Mouse (Mus musculus) bone marrow, adult 2 months (tissue): ENCODE measurements around the gene Gm45713. TPM values are rescaled to one million over a fixed set of nuclear protein-coding genes. Genes with fewer than 3 reads are reported as not detected.

Experiments used
- H3K27ac ChIP-seq: fragments of 200-500 bp; 2 replicates; pipeline ENCODE4 v1.5.1; 2012; ENCODE audit warnings: low read depth, mild to moderate bottlenecking, control low read depth, inconsistent platforms, low read length; ENCODE audit not compliant: control insufficient read depth, poor library complexity, insufficient read depth
- H3K4me1 ChIP-seq: fragments of 200-500 bp; 2 replicates; pipeline ENCODE4 v1.6.1; 2011; ENCODE audit warnings: low read length; ENCODE audit not compliant: control insufficient read depth, insufficient read depth
- H3K4me3 ChIP-seq: fragments of 200-500 bp; replicated peaks from 2 replicates; pipeline ENCODE3; 2011; ENCODE audit warnings: mild to moderate bottlenecking, low read depth, low read length, control low read depth; ENCODE audit not compliant: control insufficient read depth
- CTCF ChIP-seq: fragments of 200-500 bp; IDR thresholded peaks from 2 replicates; pipeline ENCODE4 v1.5.1; 2011; ENCODE audit warnings: low read length, control low read depth; ENCODE audit not compliant: control insufficient read depth, insufficient read depth
- POLR2A ChIP-seq: fragments of 200-500 bp; IDR thresholded peaks from 2 replicates; pipeline ENCODE4 v1.6.1; 2011; ENCODE audit warnings: low read depth, mild to moderate bottlenecking, control low read depth, low read length, borderline replicate concordance; ENCODE audit not compliant: control insufficient read depth
- WGBS: fragments of 180-500 bp; shearing (Covaris S2); methylation state at CpG from one replicate; pipeline ENCODE4 v1.1.7; 2018; 5-methylcytosine and 5-hydroxymethylcytosine counted together
- polyA plus RNA-seq: library from polyadenylated mRNA; stranded (reverse); fragments of >200 nt; gene quantifications from 2 replicates; pipeline ENCODE4 v1.2.4, GENCODE M21; 2011; ENCODE audit warnings: low replicate concordance; ENCODE audit not compliant: missing spikeins, insufficient read depth, insufficient read length

Gm45713 gene
- polyA plus RNA-seq, 1 experiment = not detected

DNA sequence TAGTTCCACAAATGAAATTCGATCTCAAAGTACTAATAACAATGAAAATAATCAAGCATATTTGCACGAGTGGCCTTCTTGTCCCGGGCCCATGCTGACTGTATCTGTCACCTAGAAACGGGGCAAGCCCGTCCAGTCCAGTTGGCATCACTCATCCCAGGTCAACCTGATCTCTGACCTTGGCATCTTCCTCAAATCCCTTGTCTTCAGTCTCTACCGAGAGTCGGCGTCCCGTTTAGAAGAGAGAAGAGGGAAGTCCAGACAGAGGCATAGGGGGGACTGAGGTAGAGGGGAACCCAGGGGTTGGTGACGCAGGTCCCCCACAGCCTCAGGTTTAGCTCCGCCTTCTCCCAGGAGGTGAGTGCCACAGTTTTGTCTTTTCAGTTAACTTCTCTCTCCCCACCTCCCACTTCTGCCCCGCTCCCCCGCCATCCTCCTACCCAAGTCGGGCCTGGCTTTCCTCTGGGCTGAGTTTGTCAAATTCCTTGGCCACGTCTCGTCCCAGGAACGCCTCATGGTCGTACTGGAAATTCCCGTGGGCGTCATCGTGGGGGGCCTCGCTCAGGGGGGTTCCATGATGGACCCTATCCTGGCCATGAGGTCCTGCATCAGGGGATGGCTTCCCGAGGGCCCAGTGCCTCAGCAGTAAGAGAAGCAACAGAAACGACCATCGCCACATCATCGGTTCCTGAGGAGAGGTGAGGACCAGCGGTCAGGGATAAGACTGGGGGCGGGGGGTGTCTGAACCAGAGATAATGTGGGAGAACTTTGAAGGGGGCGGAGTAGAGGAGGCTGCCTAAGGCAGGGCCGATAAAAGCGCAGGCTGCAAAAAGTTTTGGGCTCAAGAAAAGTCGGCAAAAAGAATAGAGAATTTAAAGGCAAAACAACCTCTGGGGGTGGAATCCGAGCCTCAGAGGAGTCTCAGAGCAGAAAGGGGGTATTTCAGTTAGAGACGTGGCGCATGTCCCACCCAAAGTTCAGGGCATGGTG lies 44.7 kb downstream of the Gm45713 start:
- Histone ChIP-seq H3K4me1 (no peaks in the 10 kb centered on the region), H3K27ac (no peak overlapping the region), H3K4me3 (peak overlapping the region; percentile 12)
- WGBS = 7% methylated on average over 35 of the region's 35 CpGs
- TF ChIP-seq CTCF (no peak), POLR2A (no peak)

DNA sequence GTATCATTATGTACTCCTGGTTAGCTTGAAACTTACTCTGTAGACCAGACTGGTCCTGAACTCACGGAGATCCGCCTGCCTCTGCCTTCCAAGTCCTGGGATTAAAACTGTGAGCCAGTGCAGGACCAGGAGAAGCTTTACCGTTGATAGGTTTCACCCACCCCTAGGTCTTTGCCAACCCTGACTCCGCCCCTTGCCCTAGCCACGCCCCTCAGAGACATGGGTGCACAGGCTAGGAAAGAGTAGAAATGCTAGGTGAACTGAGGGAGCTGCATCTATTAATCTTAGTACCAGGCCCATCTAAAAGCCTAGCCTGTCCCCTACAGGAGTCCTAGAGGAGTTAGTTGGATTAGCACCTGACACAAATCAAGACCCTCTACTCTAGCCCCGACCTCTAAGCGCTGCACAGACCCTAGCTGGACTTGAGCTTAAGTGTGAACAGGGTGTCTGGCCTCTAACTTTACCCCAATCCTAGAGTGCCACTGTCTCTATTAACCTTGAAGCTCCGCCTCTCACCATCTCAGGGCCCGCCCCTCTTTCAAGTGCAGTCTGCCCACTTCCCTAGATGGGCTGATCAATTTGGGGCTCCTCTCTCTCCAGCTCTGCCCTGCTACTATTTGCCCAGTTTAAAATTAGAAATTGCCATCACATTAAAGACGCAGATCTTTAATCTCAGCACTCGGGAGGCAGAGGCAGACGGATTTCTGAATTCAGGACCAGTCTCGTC lies 45.6 kb downstream of the Gm45713 start:
- TF ChIP-seq POLR2A (no peak), CTCF (no peak)
- 51% methylated on average over 13 of the region's 13 CpGs for WGBS
- Histone ChIP-seq H3K4me3 (no peak overlapping the region), H3K4me1 (no peaks in the 10 kb centered on the region), H3K27ac (no peak overlapping the region)

DNA sequence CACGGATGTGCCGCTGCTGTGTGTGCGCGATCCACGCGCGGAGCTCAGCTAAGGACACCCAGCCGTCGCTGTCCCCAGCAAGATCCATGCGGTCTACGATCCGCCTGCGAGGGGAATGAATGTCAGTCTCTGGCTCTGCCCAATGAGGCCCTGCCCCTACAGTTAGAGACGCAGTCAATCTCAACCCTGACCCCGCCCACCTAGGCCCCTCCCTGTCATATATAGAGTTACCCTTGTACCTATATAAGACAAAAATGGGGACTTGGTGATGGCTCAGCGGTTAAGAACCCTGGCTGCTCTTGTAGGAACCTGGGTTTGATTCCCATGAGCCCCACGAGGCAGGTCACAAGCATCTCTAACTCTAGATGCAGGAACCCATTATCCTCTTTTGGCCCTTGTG lies 47.4 kb downstream of the Gm45713 start:
- no peak overlapping the region for H3K4me3 ChIP-seq
- TF ChIP-seq CTCF (no peak), POLR2A (no peak)
- 93% methylated on average over 17 of the region's 17 CpGs for WGBS
- H3K27ac ChIP-seq = no peak overlapping the region
- no peaks in the 10 kb centered on the region for H3K4me1 ChIP-seq

DNA sequence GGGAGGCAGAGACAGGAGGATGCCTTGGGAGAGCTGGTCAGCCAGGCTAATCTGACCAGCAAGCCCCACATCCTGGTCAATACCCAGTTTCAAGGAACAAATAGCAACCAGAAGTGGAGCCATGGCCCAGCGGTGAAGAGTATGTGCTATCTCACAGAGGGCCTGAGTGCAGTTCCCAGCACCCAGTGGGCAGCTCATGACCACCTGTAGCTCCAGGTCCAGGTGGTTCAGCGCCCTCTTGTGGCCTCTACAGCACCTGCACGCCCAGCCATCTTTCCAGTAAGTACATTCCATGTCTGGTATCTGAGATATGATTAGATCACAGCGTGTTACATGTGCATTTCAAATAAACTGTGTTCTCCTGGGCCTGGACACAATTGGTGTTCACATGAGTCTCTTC lies 49.9 kb downstream of the Gm45713 start:
- TF ChIP-seq POLR2A (no peak), CTCF (peak; percentile 54; the same call in 1 of the 2 replicates)
- Histone ChIP-seq H3K4me1 (peaks cover 3% of the 10 kb centered on the region; the same call in 1 of the 2 replicates), H3K27ac (no peak overlapping the region), H3K4me3 (no peak overlapping the region)
- 75% methylated on average over 4 of the region's 4 CpGs for WGBS

DNA sequence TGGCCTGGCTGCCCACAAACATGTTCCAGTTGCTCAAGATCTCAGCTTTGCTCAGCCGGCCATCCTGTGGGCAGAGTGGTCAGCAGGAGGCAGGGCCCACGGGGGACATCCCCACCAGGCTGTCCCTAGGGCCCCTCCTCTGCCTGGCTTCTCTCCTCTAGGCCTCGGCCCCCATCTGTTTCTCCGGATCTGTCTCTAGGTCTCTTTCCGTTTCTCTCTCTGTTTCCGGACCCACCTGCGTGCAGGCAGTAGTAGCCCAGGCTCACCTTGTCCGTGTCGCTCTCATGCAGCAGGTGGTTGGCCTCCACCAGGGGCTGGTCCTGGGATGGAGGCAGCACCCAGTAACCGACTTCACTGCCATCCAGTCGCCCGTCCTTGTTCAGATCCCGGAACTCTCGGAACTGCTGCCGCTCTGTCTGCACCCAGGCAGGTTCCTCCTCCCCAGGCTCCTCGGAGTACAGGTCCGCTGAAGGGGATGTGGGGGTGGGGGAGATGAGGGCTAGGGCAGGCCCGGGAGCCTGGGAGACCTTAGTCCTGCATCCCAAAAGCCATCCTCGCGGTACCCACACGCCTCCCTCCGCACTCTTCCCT lies 52.6 kb downstream of the Gm45713 start:
- peak overlapping the region; percentile 53 for H3K27ac ChIP-seq
- 35% methylated on average over 22 of the region's 22 CpGs for WGBS
- TF ChIP-seq POLR2A (0 out of 2 replicates have a peak, but pooled peaks have one; percentile 37), CTCF (no peak)

DNA sequence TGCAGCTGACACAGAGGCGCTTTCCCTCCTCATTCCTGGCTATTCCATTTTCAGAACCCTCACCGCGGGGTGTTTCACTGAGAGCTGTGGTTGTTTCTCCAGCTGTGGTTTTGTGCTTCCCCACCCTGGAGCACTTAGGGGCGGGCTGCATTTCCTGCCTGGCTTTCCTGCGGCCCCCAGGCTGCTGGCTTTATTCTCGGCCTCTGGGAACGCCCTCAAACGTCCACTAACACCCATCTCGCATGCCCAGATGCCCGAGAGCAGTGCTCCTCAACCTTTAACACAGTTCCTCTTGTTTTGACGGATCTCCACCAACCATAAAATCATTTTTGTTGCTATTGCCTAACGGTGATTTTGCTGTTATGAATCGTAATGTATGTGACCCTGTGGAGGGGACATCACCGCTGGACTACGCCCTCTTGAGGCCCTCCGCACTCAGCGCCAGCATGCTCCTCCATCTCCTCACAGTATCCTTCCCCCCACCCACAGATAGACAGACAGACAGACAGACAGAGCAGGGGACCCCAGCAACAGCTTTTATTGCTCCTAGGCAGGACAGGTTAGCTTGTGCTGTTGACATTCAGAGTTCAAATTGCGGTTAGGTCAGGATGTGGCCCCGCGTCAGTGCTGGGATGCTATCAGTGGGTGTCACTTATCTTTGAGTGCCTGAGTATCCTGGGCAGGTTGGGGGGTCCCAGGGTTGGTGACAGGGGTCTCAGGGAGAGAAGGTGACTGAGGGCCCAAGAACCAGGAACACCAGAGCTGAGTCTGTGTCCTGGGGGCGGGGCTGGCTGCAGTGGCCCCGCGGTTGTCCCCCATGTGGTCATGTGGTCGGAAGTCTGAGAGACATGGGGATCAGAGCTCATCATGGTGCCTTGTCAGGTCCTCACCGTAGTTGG lies 53.4 kb downstream of the Gm45713 start:
- WGBS = under 1% methylated on average over 25 of the region's 25 CpGs
- peak overlapping the region; percentile 50 for H3K4me3 ChIP-seq
- H3K4me1 ChIP-seq = peaks cover 3% of the 10 kb centered on the region; the same call in 1 of the 2 replicates
- TF ChIP-seq POLR2A (peak; percentile 66; the same call in 1 of the 2 replicates), CTCF (peak; percentile 36; the same call in 1 of the 2 replicates)
- H3K27ac ChIP-seq = peak overlapping the region; percentile 53

More for the DNA sequence above, 52.6 kb downstream of the Gm45713 start:
- Histone ChIP-seq H3K4me1 (peaks cover 3% of the 10 kb centered on the region; the same call in 1 of the 2 replicates), H3K4me3 (peak overlapping the region; percentile 50)

DNA sequence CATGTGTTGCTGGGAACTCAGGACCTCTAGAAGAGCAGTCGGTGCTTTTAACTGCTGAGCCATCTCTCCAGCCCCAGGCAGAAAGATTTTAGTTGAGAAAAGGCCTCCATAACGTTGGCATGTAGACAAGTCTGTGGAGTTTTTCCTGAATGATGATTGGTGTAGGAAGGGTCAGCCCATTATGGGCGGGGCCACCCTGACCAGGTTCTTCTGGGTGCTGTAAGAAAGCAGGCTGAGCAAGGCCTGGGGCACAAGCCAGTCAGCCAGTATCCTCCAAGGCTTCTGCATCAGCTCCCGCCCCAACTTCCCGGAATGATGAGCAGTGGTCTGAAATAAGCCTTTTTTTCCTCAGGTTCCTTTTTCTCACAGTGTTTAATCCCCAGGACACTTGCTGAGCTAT lies 55.0 kb downstream of the Gm45713 start:
- Histone ChIP-seq H3K4me1 (peaks cover 3% of the 10 kb centered on the region; the same call in 1 of the 2 replicates), H3K4me3 (no peak overlapping the region), H3K27ac (no peak overlapping the region)
- TF ChIP-seq POLR2A (no peak), CTCF (no peak)
- WGBS = 66% methylated on average over 5 of the region's 5 CpGs
